Mouse (Mus musculus): Measurements from ENCODE around the gene Arrb1.
"Not testable (repeated sequence)": the region's sequence is repeated elsewhere in the genome, so short reads cannot be mapped to it uniquely, and the experiment has no call there.

Gene Arrb1

DNA sequence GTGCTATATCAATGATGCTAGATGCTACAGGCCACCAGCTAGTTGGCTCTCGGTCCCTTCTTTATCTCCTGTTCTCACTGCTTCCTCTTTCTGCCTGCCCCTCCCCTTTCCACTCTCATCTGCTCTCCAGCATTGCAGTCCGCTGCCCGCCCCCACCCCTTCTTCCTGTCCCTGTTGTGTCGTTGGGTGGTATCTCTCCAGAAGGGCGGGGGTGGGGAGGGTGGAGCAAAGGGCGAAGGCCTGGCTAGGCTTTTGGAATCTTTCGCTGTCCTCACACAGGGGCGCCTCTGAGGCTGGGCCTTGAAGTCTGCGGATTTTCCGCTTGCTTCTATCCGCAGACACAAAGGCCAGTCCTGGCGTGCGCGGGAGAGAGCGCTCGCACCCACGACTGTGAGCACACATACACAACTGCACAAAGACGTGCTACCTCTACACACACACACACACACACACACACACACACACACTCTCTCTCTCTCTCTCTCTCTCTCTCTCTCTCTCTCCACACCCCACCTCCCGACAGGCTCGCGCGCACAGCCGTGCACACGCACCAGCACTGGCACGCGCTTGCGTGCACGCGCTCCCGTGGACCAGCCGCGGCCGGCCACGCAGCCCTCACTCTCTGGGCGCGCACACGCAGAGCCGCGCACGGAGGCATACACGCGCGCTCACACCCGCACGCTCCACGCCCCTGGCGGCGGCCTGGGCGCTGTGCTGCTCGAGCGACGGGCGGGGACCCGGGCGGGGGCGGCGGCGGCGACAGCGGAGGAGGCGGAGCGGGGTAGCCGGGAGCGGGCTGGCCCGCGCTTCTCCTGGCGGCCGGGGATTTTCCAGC lies at the start of gene Arrb1:
Gene Arrb1 (plus strand): TSS at position 566 of the 835 bp plus-strand sequence.
- DNase-seq, result peak; percentile 86 to 92

- DNase-seq, result no peak
Measured at GRCm38 (mm10) chr7:99489708-99490107, 45.6 kb upstream of the Arrb1 start.

- DNase-seq, result no peak
Measured at GRCm38 (mm10) chr7:99499128-99499527, 36.1 kb upstream of the Arrb1 start.

- DNase-seq, result peak; percentile 93
Measured at GRCm38 (mm10) chr7:99500201-99500600, 35.1 kb upstream of the Arrb1 start.

GRCm38 (mm10) chr7:99500655-99501054 lies 34.6 kb upstream of the Arrb1 start:
- no peak for DNase-seq

DNA sequence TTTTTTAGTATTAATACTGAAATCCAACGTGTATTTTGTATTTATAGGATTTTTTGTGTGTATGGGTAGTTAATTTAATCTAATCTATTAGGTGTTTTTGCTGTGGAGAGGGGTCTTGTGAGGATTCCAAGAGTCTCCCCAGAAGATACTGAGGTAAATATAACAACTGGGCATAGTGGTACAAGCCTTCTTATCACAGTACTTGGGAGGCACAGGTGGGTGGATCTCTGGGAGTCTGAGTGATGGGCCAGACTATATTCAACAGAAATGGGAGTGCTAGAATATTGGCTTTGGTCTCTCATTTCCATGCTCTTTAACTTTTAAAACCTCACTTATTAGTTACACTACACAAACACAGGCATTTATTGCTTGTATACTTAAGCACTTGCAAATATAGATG lies 34.1 kb upstream of the Arrb1 start:
- DNase-seq, result no peak

DNA sequence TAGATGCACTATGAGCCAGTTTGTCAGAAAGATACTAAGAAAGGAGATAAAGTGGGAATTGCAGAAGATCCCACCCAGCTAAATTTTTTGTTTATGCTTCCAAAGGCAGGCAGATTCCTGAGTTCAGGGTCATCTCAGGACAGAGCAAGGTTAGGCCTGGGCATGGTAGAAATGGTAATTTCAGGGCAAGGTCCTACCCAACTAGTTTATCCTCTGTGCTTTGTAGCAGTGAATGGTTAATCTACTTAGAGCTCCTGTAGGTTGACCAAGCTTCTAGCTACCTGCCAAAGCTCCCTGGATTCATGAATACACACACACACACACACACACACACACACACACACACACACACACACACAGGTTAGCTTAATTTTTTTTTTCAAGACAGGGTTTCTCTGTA lies 30.7 kb upstream of the Arrb1 start:
- no peak for DNase-seq

DNA sequence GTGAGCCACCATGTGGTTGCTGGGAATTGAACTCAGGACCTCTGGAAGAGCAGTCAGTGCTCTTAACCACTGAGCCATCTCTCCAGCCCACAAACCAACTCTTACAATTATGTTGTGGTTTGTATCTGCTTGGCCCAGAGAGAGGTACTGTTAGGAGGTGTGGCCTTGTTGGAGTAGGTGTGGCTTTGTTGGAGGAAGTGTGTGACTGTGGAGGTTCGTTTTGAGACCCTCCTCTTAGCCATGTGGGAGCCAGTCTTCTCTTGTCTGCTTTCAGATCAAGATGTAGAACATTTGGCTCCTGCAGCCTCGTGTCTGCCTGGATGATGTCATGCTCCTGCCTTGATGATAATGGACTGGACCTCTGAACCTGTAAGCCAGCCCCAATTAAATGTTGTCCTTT lies 27.1 kb upstream of the Arrb1 start:
- not testable (repeated sequence) for DNase-seq

- peak; percentile 40 to 50 for DNase-seq
Measured at GRCm38 (mm10) chr7:99510087-99510501, 25.2 kb upstream of the Arrb1 start.

DNA sequence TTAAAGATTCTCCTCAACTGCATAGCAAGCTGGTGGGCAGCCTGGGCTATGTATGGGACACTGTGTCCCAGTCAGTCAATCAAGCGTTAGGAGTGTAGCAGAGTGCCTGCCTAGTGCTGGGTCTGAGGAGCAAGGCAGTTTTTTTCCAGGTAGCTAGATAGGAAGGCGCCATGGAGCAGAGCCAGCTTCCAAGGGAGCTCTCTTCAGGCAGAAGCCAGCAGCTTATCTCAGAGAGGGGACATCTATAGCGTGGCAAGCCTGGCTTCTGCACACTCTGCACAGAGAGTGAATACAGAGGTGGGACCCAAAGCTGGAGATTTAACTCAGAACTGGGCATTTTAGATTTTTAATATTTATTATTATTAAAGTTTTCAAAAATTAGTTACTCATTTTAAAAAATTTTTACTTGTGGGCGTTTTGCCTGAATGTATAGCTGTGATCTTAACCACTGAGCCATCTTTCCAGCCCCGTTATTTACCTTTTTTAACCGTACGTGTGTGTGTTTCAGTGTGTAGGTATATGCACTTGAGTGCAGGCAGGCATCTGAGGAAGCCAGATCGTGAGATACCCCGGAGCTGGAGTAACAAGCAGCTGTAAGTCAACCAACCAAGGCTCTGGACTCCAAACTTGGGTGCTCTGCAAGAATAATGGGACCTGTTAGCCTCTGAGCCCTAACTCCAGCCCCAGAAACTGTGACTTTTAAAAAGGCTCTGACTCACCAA lies 19.0 kb upstream of the Arrb1 start:
- DNase-seq, result no peak

- no peak for DNase-seq
Measured at GRCm38 (mm10) chr7:99516814-99517157, 18.5 kb upstream of the Arrb1 start.

DNA sequence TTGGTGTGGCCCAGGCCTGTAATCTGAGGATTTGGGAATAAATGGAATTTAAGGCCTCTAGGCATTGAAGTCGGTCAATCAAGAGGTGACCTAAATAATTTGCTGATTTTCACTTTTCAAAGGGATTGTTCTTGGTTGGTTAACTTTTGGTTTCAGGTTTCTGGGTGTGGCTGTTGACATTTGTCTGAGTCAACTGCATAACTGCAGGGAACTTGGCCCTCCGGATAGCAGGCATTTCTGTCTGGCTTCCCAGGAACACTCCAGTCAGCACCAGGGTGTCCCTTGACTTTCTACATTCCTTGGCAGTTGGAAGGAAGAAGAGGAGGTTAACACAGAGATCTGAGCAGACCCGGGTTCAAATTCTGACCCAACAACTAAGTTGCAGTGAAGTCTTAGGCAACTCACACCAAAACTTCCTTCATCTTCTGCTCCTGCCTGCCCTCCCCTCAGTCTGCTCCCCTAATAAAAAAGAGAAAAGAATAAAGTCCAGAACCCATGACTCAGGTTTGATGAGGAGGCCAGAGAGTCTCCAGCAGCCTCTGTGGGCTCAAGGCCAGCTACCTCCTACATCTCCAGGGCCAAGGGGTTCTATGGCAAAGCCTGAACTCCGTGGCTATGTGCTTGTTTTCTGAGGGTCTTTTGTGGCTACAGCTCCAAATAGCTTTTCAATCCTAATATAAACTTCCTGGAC lies 16.2 kb upstream of the Arrb1 start:
- DNase-seq, result no peak

DNA sequence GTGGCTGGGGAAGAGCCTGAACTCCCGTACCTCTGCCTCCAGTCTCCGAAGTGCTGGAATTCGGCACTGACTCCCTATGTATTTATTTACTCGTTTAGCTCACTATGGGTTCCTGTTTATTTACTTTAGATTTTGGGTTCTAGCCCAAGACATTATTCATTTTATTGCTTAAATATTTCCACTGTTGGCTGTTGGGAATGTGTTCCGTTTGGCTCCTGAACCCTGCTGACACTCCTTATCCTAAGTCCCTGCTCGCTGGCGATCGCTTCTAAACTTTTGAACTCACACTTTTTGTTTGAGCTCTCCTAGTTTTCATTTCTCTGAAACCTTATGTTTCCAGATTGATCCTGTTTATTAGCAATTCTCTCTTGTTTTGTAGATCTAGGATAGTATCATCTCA lies 12.1 kb upstream of the Arrb1 start:
- DNase-seq, result no peak

GRCm38 (mm10) chr7:99523837-99524236 lies 11.4 kb upstream of the Arrb1 start:
- DNase-seq, result no peak

- DNase-seq, result no peak
Measured at GRCm38 (mm10) chr7:99528547-99528946, 6.7 kb upstream of the Arrb1 start.

GRCm38 (mm10) chr7:99529410-99529809 lies 5.9 kb upstream of the Arrb1 start:
- peak; percentile 42 to 68 for DNase-seq

DNA sequence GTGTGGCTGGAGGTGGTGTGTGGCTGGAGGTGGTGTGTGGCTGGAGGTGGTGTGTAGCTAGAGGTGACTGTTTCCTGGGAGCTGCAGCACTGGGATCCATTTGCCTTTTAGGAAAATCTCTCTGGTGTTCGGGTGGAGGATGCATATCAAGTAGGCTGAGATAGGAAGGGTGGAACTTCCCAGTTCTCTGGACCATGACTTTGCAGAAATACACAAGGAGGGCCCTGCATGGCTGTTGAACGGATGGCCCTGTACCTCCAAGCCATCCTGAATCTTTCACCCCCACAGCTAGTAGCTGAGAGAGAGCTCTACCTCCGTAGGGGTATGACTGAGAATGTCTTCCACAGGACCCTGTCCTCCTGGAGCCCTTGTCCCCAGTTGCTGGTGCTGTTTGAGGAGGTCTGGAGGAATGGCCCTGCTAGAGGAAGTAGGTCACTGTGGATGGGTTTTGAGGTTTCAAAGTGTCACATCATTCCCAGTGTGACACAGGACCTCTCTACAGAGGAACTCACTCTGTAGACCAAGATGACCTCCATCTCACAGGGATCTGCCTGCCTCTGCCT lies 3.8 kb upstream of the Arrb1 start:
- no peak for DNase-seq

DNA sequence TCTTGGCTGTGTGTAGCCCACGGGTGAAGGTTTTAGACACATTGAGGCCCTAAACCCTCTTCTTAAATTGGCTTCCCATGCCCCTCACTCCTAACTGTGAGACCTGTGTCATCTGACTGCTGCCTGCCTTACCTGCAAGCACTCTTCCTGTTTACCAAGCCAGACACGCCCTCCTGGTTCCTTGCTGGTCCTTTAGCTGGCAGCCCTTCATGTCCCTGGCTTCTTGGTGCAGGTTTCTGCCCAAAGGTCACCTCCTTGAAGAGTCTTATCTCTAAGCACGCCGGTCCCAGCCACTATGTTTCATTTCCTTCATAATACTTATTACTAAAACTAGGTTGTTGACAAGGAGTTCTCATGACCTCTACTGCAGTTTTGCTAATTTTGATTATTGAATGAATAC lies 2.7 kb upstream of the Arrb1 start:
- no peak for DNase-seq

DNA sequence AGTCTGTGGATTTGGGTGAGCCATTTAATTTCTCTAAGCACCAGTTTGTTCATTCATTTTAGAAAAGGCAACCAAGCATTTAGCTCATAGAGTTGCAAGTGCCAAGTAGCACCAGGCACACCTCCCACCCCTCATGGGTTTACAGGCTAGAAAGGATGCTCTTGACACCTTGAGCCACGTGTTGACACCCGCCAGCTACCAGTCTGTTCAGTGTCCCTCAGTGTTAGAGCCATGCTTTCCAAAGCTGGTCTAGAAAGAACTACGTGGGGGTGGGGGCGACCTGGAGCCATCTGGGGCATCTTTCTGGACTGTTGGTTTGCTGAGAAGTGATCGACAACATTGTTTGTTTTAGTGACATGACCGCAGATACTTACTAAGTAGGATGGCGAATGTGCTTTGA lies 1.7 kb upstream of the Arrb1 start:
- DNase-seq, result no peak

DNA sequence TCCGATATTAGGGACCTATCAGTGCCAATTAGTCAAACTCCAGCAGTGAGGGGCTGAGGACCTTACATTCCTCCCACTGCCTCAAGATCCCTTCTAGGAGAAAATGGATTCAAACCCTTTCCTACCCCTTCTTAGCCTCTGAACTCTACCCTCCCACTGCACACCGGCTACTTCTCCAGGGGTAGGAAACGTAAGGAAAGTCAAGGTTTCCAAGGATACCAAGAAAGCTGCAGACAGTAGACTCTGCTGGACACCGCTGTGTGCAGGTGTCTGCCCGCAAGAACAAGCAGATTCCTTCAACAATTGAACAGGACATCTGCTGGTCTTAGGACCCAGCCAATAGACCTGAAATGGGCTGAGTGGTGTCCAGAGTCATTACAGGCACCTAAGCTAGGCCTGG lies 765 bp upstream of the Arrb1 start:
- DNase-seq, result no peak

DNA sequence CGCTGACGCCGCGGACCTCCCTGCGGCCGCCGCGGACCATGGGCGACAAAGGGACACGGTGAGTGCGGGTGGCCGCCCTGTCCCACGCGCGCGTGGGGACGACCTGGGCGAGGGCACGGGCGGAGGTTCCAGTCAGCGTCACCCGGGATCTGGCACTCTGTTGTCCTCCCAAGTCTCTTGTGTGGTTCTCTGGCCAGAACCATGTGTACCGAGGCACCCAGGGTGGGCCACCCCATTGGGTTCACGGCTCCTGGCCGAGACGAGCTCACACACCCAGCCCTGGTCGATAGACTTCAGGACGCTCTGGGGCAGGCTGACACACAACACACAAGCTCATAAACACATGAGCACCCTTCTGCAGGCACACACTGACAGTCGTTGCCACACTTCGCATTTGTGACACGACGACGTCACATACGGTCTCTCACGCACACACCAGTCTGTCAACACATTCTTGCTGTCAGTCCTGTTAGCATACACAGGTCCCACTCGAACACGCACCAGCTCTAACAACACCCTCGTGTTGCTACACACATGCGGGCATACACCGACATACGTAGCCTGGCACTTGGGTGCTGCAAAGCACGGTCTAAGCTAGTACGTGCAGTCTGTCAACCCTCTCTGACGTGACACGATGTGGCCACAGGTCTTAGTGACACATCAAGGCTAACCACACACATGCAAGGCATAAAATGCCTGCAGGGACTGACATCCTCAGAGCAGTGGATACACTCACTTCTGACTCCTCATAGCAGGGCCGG lies 655 bp downstream of the Arrb1 start:
- no peak for DNase-seq

DNA sequence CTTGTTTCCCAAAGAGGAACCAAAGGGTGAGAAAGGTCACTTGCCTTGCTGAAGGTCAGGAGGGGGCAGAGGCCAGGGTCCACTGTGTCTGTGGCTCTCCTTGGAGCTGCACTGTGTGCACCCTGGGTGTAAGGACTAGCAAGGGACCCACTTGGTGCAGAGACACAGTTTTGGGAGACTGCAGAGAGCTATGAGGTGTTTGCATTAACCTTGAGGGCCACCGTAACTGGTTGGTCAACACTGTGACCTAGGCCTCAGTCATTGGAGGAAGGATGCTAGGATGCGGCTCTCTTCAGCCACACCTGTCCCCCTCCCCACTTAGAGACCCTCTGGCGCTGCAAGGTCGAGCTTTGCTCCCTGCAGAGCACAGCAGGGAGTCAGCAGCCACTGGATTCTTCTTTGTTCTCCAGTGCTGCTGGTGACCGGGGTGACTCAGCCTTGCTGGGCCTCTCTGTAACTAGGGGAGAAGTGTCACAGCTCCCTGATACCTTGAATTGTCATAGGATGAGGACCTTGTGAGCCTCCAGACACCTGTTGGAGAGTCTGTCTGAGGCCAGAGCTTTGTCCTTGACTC lies 2.0 kb downstream of the Arrb1 start:
- peak in 1 of 2 experiments; percentile 4 for DNase-seq
